Mouse (Mus musculus) CD8-positive naive resting alpha-beta T cell, adult 2 months (primary cell): ENCODE data around the gene Adcy9.

Experiments
- DNase-seq, 2 experiments: peaks; one replicate each; pipeline ENCODE4 v3.0.0; 2022; ENCODE audit warnings: low read depth in 2 of 2, low spot score in 2 of 2

Gene Adcy9

GRCm38 (mm10) chr16:4419546-4420297 lies 576 bp downstream of the Adcy9 start:
- no peak for DNase-seq

- DNase-seq: no peak
These were observed 1.3 kb downstream of the Adcy9 start for GRCm38 (mm10) chr16:4418776-4419545.

- no peak for DNase-seq
These were observed 2.2 kb downstream of the Adcy9 start for GRCm38 (mm10) chr16:4418072-4418471.

- no peak for DNase-seq
These were observed 2.8 kb downstream of the Adcy9 start for GRCm38 (mm10) chr16:4417455-4417854.

- no peak for DNase-seq
These were observed 5.3 kb downstream of the Adcy9 start for GRCm38 (mm10) chr16:4414881-4415585.

GRCm38 (mm10) chr16:4413988-4414880 lies 6.1 kb downstream of the Adcy9 start:
- no peak for DNase-seq

GRCm38 (mm10) chr16:4413301-4413700 lies 7.0 kb downstream of the Adcy9 start:
- no peak for DNase-seq

GRCm38 (mm10) chr16:4412298-4412697 lies 8.0 kb downstream of the Adcy9 start:
- DNase-seq: no peak

- no peak for DNase-seq
These were observed 9.0 kb downstream of the Adcy9 start for GRCm38 (mm10) chr16:4411296-4411695.

GRCm38 (mm10) chr16:4407536-4407935 lies 12.8 kb downstream of the Adcy9 start:
- DNase-seq: no peak

GRCm38 (mm10) chr16:4406706-4407105 lies 13.6 kb downstream of the Adcy9 start:
- DNase-seq: no peak

GRCm38 (mm10) chr16:4406047-4406586 lies 14.2 kb downstream of the Adcy9 start:
- no peak for DNase-seq

- DNase-seq: no peak
These were observed 15.2 kb downstream of the Adcy9 start for GRCm38 (mm10) chr16:4404933-4405761.

GRCm38 (mm10) chr16:4401109-4401508 lies 19.2 kb downstream of the Adcy9 start:
- DNase-seq: no peak

GRCm38 (mm10) chr16:4399471-4400223 lies 20.7 kb downstream of the Adcy9 start:
- no peak for DNase-seq

- DNase-seq: no peak
These were observed 21.5 kb downstream of the Adcy9 start for GRCm38 (mm10) chr16:4398782-4399181.

GRCm38 (mm10) chr16:4397636-4398035 lies 22.7 kb downstream of the Adcy9 start:
- DNase-seq: no peak

- no peak for DNase-seq
These were observed 24.5 kb downstream of the Adcy9 start for GRCm38 (mm10) chr16:4395687-4396341.
